Mouse (Mus musculus) induced T-regulatory cell, adult 2 months (primary cell): ENCODE data around the gene Etfa.

Experiments used
- DNase-seq: peaks from one replicate; pipeline ENCODE4 v3.0.0-alpha.2; 2012; ENCODE audit warnings: low read depth

Gene Etfa

DNA sequence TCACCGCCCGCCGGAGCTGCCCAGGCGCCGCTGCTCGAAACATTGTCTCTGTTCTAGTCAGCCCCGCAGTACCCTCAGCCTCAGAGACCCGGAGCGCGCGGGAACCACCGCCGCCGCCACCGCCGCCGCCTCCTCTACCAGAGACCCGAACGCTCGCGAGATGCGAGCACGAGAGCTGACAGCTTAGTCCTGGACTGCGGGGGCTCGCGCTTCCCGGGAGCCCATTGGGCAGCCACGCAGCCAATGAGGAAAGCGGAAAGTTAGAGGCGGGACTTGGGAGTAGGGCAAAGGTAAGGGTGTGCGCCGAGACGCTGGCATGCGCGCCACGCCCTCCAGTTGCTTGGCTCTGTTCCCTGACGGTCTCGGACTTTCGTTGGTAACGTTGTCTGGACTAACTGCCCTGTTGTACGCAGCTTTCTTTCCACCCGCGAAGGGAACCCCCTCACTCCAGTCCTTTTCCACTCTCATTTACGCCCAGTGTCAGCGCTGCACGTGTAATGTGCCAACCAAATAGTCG is at the start of gene Etfa:
Etfa (minus strand) TSS at position 217 of the 517 bp plus-strand sequence.
- DNase-seq: peak; percentile 97

GRCm38 (mm10) chr9:55560960-55561359 is 48.9 kb upstream of the Etfa start:
- DNase-seq: no peak

- DNase-seq: no peak
Measured at GRCm38 (mm10) chr9:55554986-55555385, 42.9 kb upstream of the Etfa start.

DNA sequence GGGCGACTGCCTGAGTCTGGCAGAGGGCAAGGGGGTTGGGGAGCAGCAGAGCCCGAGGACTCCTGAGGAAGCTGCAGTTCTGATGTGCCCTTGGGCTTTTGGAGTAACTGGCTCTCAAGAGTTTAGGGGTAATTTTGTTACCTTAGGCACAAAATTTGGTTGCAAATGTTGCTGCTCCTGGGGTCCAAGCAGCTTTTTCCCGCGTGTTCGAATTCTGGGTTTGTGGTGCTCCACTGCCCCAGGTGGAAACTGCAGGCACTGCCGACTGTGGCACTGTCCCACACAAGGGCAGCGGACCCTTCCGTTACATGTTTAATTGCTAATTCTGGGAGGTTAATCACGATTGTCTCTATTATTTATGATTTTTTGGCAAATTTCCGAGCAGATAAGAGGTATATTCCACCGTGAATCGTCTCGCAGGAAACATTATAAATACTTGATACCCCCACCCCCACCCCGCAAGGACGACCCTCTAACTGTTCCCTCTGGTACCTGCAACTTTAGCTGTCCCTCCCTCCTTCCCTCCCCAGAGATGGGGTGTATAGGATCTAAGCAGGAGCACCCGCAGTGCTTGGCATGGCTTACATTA is 37.4 kb upstream of the Etfa start:
- no peak for DNase-seq

DNA sequence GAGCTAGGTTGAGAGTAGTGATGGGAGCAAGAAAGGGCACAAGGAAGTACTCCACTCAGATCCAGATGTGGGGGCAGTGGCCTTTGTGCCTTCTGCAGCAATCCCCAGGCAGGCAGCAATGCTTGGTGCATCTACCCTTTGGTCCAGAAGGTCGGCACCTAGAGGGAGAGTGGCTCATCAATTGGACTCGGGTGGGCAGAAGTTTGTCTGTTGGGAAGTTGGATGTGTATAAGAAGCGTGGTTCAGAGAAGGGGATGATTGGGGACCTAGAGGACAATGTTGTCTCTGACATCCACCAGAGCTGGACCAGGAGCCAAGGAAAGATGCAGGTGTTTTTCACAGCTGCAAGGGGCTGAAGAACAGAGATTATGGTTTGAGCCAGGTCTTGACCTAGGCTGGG is 36.8 kb upstream of the Etfa start:
- no peak for DNase-seq

DNA sequence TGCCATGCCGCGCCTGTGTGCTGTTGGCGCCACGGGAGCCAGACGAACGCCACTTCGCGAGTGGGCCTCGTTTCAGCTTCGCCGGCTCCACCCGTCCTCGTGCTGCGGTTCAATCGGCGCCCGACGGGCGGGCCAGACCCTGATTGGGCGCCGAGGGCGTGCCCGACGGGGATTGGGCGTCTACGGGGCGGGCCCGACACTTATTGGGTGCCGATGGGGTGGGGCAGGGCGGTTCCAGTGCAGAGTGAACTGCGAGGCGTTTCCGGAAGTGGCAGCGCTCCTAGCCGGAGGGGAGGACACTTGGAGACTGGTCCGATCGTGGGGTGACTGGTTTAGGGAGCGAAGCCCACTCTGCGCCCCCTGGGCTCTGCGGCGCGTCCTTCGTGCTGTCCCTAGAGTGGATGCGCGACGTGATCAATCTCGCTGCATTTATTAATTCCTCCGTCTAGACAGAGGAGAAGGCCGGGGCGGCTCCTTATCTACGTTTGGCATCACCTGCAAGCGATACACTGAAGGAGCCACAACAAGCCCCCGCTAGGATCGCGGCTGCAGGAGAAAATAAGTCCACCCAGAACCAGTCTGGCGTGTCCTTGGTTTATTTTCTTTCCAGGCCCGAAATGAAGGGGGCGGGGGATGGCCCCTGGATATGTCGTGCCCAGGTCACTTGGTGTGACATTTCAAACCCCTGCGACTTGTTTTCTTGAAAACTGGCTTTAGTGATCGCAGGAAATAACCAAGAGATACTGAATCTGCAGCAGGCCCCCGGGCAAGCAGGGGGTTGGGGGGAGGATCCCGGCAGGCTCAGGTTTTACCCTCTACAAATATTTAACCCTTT is 34.4 kb upstream of the Etfa start:
- DNase-seq: peak; percentile 65

- DNase-seq: peak; percentile 7
Measured at GRCm38 (mm10) chr9:55545556-55546175, 33.6 kb upstream of the Etfa start.

- peak; percentile 50 for DNase-seq
Measured at GRCm38 (mm10) chr9:55544861-55545555, 33.0 kb upstream of the Etfa start.

- peak; percentile 62 for DNase-seq
Measured at GRCm38 (mm10) chr9:55543703-55544401, 31.8 kb upstream of the Etfa start.

DNA sequence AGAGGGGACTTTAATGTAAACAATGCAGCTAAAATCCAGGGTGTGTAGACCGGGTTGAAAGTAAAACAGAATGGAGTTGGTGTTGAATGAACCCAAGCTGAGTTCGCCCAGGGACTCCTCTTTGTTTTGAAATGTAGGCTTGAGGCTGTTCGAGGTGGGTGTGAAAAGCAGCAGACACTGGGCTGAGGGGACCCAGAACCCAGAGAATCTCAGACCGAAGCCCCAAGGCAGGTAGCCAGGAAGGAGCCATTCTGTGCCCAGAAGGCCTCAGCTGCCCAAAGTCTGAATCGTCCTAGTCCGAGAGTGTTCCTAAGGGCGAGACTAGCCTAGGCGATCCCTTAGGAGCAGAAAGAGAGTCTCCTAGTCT is 31.3 kb upstream of the Etfa start:
- DNase-seq: peak; percentile 53

- DNase-seq: peak; percentile 49
Measured at GRCm38 (mm10) chr9:55542366-55543325, 30.6 kb upstream of the Etfa start.

DNA sequence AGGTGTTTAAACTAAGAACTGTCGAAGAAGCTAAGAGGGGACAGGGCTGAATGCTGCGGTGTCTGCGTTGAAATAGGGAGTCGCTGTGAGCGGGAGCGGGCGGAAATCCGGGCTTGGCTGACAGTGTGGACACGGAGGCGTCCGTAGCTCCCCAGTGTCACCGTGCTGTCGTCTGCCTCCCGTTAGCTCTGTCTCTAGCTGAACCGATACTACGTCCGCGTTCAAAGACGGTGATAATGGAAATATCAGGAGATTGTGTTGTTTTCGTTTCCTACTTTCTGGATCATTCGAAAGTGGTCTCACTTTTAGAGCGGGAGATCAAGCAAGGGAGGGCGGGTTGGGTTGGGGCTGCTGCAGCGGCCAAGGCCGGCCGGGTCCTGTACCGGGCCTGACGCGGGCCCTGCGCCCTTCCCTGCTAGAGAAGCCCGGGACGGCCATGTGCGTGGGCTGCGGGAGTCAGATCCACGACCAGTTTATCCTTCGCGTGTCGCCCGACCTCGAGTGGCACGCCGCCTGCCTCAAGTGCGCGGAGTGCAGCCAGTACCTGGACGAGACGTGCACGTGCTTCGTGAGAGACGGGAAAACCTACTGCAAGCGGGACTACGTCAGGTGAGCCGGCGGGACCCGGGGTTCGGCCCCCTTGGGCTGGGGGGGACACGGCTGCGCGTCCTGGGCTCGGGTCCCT is 29.8 kb upstream of the Etfa start:
- DNase-seq: peak; percentile 60

DNA sequence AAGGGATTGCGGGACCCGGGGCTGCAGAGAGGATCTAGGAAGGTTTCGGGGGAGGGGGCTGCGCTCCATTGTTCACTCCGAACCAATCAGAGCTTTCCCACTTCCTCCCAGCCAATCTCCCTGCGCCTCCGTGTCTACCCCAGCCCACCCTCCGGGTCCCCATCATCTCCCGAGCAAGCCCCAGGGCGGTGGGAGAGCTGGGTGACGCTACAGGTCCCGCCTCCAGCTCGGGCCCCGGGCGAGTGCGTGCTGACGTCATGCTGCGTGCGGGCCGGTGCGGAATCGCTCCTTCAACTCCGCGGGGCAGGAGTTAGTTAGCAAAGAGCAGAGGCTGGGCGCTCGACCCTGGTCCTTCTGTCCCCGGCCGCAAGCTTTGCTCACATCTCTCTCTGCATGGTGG is 28.8 kb upstream of the Etfa start:
- DNase-seq: peak; percentile 81

- DNase-seq: peak; percentile 41
Measured at GRCm38 (mm10) chr9:55540391-55540770, 28.3 kb upstream of the Etfa start.

GRCm38 (mm10) chr9:55539661-55540390 is 27.8 kb upstream of the Etfa start:
- peak; percentile 40 for DNase-seq

DNA sequence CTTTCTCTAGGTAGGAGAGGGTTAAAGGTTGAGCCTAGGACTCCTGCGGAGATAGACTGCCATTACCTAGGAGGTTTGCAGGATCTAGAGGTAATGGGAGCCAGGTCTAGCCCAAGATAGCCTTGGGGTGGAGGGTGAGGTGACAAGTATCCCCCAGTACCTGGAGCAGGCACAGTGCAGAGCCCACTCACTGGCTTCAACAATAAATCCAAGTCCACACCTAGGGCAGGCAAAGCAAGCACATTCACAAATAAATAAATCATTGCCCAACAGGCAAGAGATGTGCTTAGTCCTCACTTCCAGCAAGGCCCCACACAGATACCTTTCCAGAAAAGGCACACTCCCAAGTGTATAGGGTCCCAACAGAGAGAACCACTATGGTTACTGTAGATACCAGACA is 27.0 kb upstream of the Etfa start:
- DNase-seq: no peak

DNA sequence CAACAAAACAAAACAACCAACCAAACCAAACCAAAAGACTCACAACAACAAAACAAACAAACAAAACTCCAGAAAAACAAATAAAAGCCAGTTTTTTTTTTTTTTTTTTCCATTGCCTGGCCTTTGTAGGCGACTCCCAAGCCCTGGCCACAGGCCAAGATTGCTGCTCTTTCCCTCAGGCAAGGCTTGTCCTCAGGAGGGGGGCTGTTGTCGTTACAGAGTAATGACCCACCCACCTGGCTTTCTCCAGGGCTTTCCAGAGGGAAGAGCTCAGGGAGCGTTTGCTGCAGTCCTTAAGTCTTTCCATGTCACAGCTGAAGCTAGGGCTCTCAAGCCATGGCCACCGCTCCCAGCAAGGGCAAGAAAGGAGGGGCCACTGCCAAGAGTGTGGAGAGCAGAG is 26.3 kb upstream of the Etfa start, which contains the start of gene Isl2:
Isl2 (plus strand) TSS at position 296 of the 400 bp plus-strand sequence.
- DNase-seq: peak; percentile 14

GRCm38 (mm10) chr9:55535907-55536306 is 23.9 kb upstream of the Etfa start:
- peak; percentile 69 for DNase-seq

DNA sequence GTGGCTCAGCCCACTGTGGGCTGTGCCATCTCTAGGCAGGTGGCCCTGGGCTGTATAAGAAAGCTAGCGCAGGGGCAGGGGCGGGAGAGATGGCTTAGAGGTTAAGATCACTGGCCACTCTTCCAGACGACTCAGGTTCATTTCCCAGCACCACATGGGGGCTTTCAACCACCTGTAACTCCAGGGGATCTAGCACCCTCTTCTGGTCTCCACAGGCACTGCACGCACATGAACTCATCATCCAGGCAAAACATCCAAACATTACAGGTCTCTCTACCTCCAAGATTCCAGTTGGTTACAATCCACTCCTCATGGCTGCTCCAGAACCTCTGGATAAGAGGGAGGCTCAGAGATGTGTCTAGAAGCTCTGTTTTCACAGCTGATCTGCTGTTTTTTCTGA is 13.7 kb upstream of the Etfa start:
- peak; percentile 61 for DNase-seq
